Mouse (Mus musculus): Measurements from ENCODE around the gene Npnt. TPM values are rescaled to one million over a fixed set of nuclear protein-coding genes. Genes with fewer than 3 reads are reported as not detected.

Gene Npnt
- total RNA-seq, 1 experiment, result 8.6 TPM

DNA sequence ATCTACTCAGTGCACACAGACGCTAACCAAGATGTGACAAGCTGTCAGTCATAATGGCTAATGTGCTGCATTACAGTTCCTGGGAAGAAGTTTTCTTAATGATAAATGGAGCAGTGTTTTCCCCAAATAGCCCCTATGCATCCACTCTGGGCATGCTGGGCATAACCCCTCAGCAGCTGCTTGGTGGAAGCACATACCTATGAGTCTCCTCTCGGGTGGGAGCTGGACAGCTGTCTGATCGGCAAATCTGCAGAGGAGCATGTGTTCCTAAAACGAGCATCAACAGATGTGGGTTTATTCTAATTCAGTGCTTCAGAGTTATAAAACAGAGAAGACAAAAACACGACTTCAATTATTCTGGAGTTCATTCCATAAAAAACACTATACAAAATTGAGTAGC is 36.1 kb upstream of the Npnt start:
- Histone ChIP-seq H3K9me3 (ENCODE audit: control insufficient read depth, insufficient read depth, low read depth, low read length) (no peaks in the 10 kb centered on the region), H3K36me3 (ENCODE audit: control insufficient read depth, insufficient read depth, low read length, poor library complexity, severe bottlenecking) (0 out of 2 replicates have a peak, but pooled peaks cover 2% of the 10 kb centered on the region), H3K4me3 (ENCODE audit: insufficient read depth in 1 of 2, low read depth in 1 of 2, low read length in 2 of 2, poor library complexity in 1 of 2, severe bottlenecking in 1 of 2) (no peak overlapping the region), H3K4me1 (ENCODE audit: control insufficient read depth in 2 of 2, insufficient read depth in 2 of 2, low read length in 2 of 2, poor library complexity in 1 of 2) (no peaks in the 10 kb centered on the region), H3K27ac (ENCODE audit: insufficient read depth, low read depth, low read length, poor library complexity, severe bottlenecking) (no peak overlapping the region), H3K9ac (ENCODE audit: insufficient read depth, low read depth, low read length, poor library complexity, severe bottlenecking) (no peak overlapping the region)
- TF ChIP-seq MAFK (IDR thresholded peaks at IDR 0.05; ENCODE audit: insufficient read depth, low read depth, low read length), result no peak
- no peak for TF ChIP-seq CHD2 (IDR thresholded peaks at IDR 0.05; ENCODE audit: low read depth, low read length)
- no peak for TF ChIP-seq ZNF384 (IDR thresholded peaks at IDR 0.05; ENCODE audit: low read depth, low read length)
- no peak for TF ChIP-seq HCFC1 (IDR thresholded peaks at IDR 0.05; ENCODE audit: borderline replicate concordance, insufficient read depth, low read length)
- no peak for TF ChIP-seq ZC3H11A (IDR thresholded peaks at IDR 0.05; ENCODE audit: borderline replicate concordance, low read depth, low read length)
- DNase-seq (ENCODE audit: low read depth, low spot score), result no peak
- in situ Hi-C loops (cut with MboI; ENCODE audit: low sequenced_read_pairs in 2 of 2, unreplicated experiment in 2 of 2), result no loop called here

DNA sequence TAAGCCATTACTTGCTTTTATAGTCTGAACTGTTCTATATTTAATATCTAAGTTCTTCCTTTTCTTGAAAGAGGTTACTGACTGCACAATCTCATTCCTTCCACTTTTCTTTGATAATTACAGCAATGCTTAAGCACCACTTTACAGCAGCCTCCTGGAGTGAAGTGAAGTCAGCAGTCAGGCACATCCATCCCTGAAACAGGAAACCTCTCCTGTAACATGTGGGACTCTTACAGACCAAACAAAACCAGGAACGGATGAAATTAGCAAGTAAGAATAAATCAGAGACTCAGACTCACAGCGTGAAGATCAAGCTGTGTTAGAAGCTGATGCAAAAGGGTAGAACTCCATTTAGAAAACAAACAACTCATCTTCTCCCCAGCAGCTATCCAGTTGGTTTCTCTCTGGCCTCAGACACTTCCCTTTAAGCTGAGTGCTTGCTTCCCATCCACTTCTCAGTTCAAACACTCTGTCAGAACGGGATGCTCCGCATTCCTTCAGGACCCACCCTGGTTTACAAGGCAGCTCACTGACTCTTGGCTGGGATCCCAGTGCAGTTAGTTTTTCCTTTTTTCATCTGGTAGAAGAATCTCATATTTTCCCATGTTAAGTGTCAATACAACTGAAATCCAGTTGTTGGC is 33.9 kb upstream of the Npnt start:
- Histone ChIP-seq H3K9ac (ENCODE audit: insufficient read depth, low read depth, low read length, poor library complexity, severe bottlenecking) (no peak overlapping the region), H3K36me3 (ENCODE audit: control insufficient read depth, insufficient read depth, low read length, poor library complexity, severe bottlenecking) (peaks cover 2% of the 10 kb centered on the region), H3K9me3 (ENCODE audit: control insufficient read depth, insufficient read depth, low read depth, low read length) (no peaks in the 10 kb centered on the region), H3K4me3 (ENCODE audit: insufficient read depth in 1 of 2, low read depth in 1 of 2, low read length in 2 of 2, poor library complexity in 1 of 2, severe bottlenecking in 1 of 2) (no peak overlapping the region), H3K27ac (ENCODE audit: insufficient read depth, low read depth, low read length, poor library complexity, severe bottlenecking) (no peak overlapping the region), H3K4me1 (ENCODE audit: control insufficient read depth in 2 of 2, insufficient read depth in 2 of 2, low read length in 2 of 2, poor library complexity in 1 of 2) (no peaks in the 10 kb centered on the region)
- TF ChIP-seq MAFK (IDR thresholded peaks at IDR 0.05; ENCODE audit: insufficient read depth, low read depth, low read length), result no peak
- in situ Hi-C loops (cut with MboI; ENCODE audit: low sequenced_read_pairs in 2 of 2, unreplicated experiment in 2 of 2), result no loop called here
- DNase-seq (ENCODE audit: low read depth, low spot score), result peak; percentile 15

DNA sequence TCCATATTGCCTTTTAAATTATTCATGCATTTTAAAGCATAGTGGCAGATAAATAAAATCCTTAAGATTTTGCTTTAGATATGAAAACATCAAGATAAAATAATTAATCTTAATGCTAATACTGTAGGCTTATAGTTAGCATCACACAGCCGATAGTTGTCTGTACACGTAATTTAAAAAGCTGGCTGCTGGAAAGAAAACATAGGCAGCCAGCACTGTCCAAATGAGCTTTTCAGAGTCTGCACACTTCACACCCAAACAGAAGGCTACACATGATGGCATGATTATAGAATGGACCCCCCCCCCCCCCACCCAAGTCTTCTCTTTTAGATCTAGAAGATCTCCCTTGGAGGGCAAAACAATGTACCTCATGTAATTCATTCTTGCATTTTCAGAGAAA is 31.9 kb upstream of the Npnt start:
- H3K4me1 ChIP-seq (ENCODE audit: control insufficient read depth in 2 of 2, insufficient read depth in 2 of 2, low read length in 2 of 2, poor library complexity in 1 of 2), result no peaks in the 10 kb centered on the region
- in situ Hi-C loops (cut with MboI; ENCODE audit: low sequenced_read_pairs in 2 of 2, unreplicated experiment in 2 of 2), result no loop called here
- no peak overlapping the region for H3K4me3 ChIP-seq (ENCODE audit: insufficient read depth in 1 of 2, low read depth in 1 of 2, low read length in 2 of 2, poor library complexity in 1 of 2, severe bottlenecking in 1 of 2)
- TF ChIP-seq HCFC1 (IDR thresholded peaks at IDR 0.05; ENCODE audit: borderline replicate concordance, insufficient read depth, low read length) (no peak), CHD2 (IDR thresholded peaks at IDR 0.05; ENCODE audit: low read depth, low read length) (no peak), ZNF384 (IDR thresholded peaks at IDR 0.05; ENCODE audit: low read depth, low read length) (no peak), ZC3H11A (IDR thresholded peaks at IDR 0.05; ENCODE audit: borderline replicate concordance, low read depth, low read length) (no peak), MAFK (IDR thresholded peaks at IDR 0.05; ENCODE audit: insufficient read depth, low read depth, low read length) (no peak)
- H3K27ac ChIP-seq (ENCODE audit: insufficient read depth, low read depth, low read length, poor library complexity, severe bottlenecking), result no peak overlapping the region
- no peak overlapping the region for H3K9ac ChIP-seq (ENCODE audit: insufficient read depth, low read depth, low read length, poor library complexity, severe bottlenecking)
- no peaks in the 10 kb centered on the region for H3K9me3 ChIP-seq (ENCODE audit: control insufficient read depth, insufficient read depth, low read depth, low read length)
- no peak for DNase-seq (ENCODE audit: low read depth, low spot score)
- H3K36me3 ChIP-seq (ENCODE audit: control insufficient read depth, insufficient read depth, low read length, poor library complexity, severe bottlenecking), result peaks cover 2% of the 10 kb centered on the region

DNA sequence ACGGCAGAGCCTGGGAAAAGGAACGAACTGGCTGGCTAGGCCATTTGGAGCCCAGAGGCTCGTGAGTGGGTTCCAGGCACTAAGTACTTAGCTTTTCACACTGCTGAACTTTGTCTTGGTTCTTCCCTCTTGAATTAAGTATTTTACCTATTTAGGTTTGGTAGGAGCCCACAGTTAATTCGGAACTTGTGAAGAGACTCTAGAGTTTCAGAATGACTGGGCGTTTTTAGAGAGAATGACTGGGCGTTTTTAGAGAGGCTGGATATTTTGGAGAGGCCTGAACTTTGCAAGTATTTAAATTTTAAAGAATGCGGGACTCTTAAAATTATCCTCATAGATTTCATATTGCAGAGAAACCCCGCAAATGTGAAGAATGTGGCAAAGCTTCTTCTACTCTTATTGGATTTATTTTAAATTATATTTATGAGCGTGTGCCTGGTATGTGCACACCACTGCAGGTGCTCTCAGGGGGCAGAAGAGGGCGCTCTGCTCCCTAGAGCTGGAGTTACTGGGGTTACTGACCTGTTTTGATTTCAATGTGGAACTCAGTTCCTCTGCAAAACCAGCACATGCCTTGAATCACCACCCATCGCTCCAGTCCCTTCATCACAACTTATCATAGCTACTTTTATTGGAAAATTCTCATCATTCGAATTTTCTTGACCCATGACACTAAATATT is 29.8 kb upstream of the Npnt start:
- Histone ChIP-seq H3K9ac (ENCODE audit: insufficient read depth, low read depth, low read length, poor library complexity, severe bottlenecking) (no peak overlapping the region), H3K27ac (ENCODE audit: insufficient read depth, low read depth, low read length, poor library complexity, severe bottlenecking) (no peak overlapping the region), H3K9me3 (ENCODE audit: control insufficient read depth, insufficient read depth, low read depth, low read length) (no peaks in the 10 kb centered on the region), H3K4me3 (ENCODE audit: insufficient read depth in 1 of 2, low read depth in 1 of 2, low read length in 2 of 2, poor library complexity in 1 of 2, severe bottlenecking in 1 of 2) (no peak overlapping the region), H3K36me3 (ENCODE audit: control insufficient read depth, insufficient read depth, low read length, poor library complexity, severe bottlenecking) (no peaks in the 10 kb centered on the region; the same call in none of the 2 replicates), H3K4me1 (ENCODE audit: control insufficient read depth in 2 of 2, insufficient read depth in 2 of 2, low read length in 2 of 2, poor library complexity in 1 of 2) (no peaks in the 10 kb centered on the region)
- no peak for DNase-seq (ENCODE audit: low read depth, low spot score)
- TF ChIP-seq ZNF384 (IDR thresholded peaks at IDR 0.05; ENCODE audit: low read depth, low read length) (no peak), HCFC1 (IDR thresholded peaks at IDR 0.05; ENCODE audit: borderline replicate concordance, insufficient read depth, low read length) (no peak), CHD2 (IDR thresholded peaks at IDR 0.05; ENCODE audit: low read depth, low read length) (no peak), ZC3H11A (IDR thresholded peaks at IDR 0.05; ENCODE audit: borderline replicate concordance, low read depth, low read length) (no peak), MAFK (IDR thresholded peaks at IDR 0.05; ENCODE audit: insufficient read depth, low read depth, low read length) (no peak)
- in situ Hi-C loops (cut with MboI; ENCODE audit: low sequenced_read_pairs in 2 of 2, unreplicated experiment in 2 of 2), result no loop called here

Measured in ES-E14 (cell line).